Mouse (Mus musculus): Measurements from ENCODE around the gene Ppp1r32.

Ppp1r32 gene

GRCm38 (mm10) chr19:10425484-10426270 lies 57.1 kb downstream of the Ppp1r32 start:
- no peak for DNase-seq (ENCODE audit: low spot score in 2 of 2)

- no peak for DNase-seq (ENCODE audit: low spot score in 2 of 2)
Observed at GRCm38 (mm10) chr19:10424751-10425150, 58.0 kb downstream of the Ppp1r32 start.
